Mouse (Mus musculus): ENCODE measurements around the gene Ammecr1.

Gene Ammecr1

GRCm38 (mm10) chrX:142914208-142914607, 52.3 kb downstream of the Ammecr1 start:
- DNase-seq: no peak

DNA sequence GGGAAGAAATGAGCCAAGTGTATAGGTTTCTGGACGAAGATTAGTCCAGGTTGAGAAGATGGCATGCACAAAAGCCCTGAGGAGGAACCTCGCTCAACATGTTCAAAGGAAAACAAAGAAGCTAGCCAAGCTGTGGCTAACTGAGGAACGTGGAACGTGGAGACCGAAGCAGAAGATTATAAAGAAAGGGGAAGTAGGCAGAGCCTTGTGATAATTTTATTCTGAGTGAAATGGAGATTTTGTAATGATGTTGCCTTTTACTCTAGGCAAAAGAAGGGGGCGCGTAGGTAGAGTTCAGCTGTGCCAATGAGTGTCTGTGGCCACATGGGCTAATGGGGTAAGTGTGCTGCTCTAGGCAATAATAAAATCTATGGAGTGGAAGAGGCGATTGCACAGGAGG, 62.7 kb downstream of the Ammecr1 start:
- DNase-seq: no peak

DNA sequence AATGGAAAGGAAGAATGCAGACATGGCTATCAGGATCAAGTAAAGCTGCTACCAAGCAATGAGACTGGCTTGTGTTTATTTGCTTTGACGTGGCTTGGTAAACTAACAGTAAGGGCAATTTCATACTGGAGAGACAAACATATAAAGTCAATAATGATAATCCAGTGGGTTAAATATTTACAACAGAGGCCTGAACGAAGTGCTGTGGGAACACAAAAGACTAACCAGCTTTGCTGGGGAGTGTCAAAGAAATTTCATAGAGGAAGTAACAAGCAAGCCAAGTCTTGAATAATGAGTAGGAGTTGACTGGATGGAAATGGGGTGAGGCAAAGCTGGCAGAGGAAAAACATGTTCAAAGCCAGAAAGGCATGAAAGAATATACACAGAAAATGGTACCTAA, 63.9 kb downstream of the Ammecr1 start:
- DNase-seq: no peak

GRCm38 (mm10) chrX:142901915-142902314, 64.6 kb downstream of the Ammecr1 start:
- DNase-seq: no peak

- no peak for DNase-seq
Observed at GRCm38 (mm10) chrX:142898295-142898887, 68.1 kb downstream of the Ammecr1 start.

- DNase-seq: no peak
Observed at GRCm38 (mm10) chrX:142897477-142898000, 69.0 kb downstream of the Ammecr1 start.

GRCm38 (mm10) chrX:142895316-142895715, 71.2 kb downstream of the Ammecr1 start:
- DNase-seq: no peak

GRCm38 (mm10) chrX:142885962-142886361, 80.6 kb downstream of the Ammecr1 start:
- no peak for DNase-seq

GRCm38 (mm10) chrX:142883593-142883992, 82.9 kb downstream of the Ammecr1 start:
- DNase-seq: no peak

GRCm38 (mm10) chrX:142882255-142882654, 84.3 kb downstream of the Ammecr1 start:
- no peak for DNase-seq

DNA sequence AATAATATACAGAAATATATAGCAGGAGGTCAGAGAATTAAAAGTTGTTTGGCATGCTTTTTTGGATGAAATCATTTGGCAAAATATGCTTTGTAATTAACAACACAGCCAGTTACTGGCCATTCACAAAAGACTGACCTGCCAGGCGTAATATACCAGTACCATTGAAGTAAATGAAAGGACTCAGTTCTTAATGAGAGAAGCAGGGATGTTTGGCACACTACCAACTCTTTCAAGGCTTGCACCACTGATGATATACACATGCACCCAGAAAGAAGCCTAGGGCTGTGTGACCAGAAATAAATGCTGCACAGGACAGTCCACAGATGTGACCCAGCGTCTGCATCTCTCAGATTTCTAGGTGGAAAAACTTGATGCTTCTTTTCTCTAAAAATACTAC, 96.7 kb downstream of the Ammecr1 start:
- no peak for DNase-seq

- no peak for DNase-seq
Observed at GRCm38 (mm10) chrX:142848032-142848431, 118.5 kb downstream of the Ammecr1 start.

DNA sequence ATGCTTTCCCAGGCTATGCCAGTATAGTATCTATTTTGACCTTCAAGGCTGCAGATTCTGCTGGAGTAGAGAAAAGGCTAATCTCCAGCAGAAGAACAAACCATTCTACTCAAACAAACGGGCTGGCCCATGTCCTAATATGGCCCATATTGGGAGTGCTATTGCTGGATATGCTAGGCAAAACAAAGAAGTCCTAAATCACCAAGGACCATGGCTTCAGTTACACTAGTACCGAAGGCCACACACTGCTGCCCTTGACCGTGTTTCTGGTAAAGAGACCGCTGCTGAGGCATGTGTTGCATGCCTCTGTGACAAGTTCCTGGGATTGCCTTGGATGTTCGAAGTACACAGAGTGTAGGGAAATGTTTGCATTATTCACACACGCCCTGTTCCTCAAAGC, 120.3 kb downstream of the Ammecr1 start:
- DNase-seq: no peak

GRCm38 (mm10) chrX:142841916-142842315, 124.6 kb downstream of the Ammecr1 start:
- no peak for DNase-seq

DNA sequence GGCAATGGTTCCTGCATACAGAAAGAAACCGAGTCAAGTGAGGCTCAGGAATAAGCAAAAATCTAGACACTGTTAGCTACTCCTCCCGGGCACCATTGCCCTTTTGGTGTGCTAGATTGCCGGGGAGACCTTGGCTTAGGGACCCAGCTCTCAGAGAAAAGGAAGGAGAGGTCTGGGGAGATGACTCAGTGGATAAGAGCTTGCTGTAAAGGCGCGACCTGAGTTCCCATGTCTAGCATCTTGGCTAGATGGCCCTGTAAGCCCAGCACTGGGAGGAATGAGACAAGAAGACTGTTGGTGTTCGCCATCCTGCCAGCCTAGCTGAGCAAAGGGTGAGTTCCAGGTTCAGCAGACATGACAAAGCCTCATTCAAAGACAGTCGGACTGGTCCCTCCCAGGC, 127.1 kb downstream of the Ammecr1 start:
- no peak for DNase-seq

- no peak for DNase-seq
Observed at GRCm38 (mm10) chrX:142838841-142839240, 127.7 kb downstream of the Ammecr1 start.

DNA sequence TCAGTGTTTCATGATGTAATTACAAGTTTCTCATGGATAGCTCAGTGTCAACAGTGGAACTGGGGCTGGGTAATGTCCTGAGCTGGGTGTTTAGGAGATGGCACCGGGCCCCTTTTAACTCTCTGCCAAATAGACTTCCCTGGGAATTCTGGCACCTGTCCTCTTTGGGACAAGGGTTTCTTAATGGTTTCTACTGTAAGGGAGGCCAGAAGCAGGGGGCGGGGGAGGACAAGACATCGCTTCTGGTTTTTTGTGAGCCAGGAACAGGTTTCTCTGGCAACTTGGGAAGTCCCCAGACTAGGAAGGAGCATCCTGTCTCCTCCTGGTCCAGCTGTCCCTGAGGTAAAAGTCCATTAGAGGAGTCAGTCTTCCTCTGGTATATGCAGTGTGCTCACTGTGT, 129.2 kb downstream of the Ammecr1 start:
- no peak for DNase-seq

DNA sequence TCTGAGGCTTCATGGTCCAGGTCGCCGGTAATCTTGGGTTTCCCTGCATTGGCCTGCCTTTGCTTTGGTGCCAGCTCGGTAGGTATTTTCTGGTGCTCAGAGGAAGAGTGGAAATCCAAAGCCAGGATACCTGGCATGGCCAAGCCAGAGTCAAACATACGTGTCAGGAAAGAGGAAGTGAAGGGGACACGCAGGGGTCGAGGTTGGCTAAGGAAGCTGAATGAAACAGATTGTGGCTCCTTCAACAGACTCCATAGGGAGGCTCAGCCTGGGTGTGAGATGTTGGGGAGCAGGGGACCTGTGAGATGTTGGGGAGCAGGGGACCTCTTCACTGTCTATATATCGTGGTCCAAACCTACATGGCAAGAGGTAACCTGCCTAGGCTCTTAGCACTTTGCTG, 130.1 kb downstream of the Ammecr1 start:
- no peak for DNase-seq

DNA sequence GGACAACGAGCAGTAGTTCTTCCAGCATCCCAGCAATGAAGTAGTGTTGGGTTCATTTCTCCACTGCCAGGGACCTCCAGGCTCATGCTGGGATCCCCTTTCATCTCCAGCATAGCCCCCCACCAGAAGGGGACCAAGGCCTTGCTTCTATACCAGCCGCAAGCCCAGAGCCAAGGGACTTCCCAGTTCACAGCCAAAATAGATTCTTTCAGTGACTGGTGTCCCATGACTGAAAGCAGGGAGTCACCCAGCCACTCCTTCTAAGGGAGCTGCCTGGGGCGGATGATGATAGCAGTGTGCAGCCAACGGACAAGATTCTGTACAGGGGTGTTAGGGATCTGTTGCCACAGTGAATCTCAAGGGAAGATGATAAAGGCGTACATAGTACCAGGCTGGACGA, 131.7 kb downstream of the Ammecr1 start:
- DNase-seq: no peak

- no peak for DNase-seq
Observed at GRCm38 (mm10) chrX:142833164-142833796, 133.2 kb downstream of the Ammecr1 start.

DNA sequence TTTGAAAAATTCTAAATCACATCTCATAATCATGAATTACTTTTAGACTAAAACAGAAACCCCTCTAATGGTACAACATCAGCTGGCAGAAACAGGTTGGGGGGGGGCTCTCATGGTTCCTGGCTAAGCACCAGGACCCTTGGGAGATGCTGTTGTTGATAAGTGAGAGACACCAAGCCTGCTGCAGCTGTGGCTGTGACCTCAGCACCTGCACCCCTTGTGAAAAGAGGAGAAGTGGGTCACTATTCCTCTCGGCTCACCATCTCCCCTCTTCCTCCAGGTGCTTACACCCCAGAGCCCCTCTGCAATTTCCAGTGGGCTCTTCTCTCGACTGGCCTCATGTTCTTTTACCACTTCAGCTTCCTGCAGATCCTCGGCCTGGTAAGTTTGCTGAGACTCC, 134.3 kb downstream of the Ammecr1 start:
- DNase-seq: no peak

DNA sequence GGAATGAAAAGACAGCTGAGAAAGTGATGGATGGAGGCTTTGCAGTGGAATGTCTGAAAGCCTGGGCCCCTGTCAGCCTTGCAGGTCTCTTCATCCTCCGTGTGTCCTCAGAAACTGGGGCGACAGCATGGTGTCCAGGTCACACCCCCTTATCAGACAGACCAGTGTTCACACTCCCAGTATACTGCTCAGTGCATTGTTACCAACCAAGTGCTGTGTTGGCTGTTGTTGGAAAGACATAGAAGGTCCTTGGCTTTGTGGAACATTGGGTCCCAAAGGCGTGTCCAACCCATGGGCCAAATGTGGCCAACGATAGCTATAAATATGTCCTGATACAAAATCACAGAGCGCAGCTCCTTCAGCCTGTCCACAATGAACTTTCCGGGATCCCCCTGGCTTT, 136.0 kb downstream of the Ammecr1 start:
- no peak for DNase-seq

GRCm38 (mm10) chrX:142829866-142830470, 136.6 kb downstream of the Ammecr1 start:
- DNase-seq: no peak

DNA sequence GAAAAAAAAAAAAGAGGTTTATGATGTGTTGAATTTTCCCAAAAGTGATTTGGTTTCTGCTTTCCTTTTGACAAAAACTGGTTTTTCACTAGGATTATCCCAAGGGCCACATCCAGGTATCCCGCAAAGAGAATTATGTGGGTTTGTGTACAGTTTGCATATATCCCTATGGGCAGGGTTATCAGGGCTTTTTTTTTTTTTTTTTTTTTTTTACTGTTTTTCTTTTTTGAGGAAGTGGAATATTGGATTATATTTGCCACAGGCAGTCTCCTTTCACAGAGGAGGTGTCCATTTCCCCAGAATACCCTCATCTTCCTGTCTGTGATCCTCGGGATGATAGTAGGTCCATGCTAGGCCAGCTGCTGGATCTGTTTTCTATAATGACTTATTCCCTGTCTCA, 137.3 kb downstream of the Ammecr1 start:
- no peak for DNase-seq
